Mouse (Mus musculus): ENCODE data around the gene Acat1. TPM values are rescaled to one million over a fixed set of nuclear protein-coding genes. Genes with fewer than 3 reads are reported as not detected.

Acat1 gene
- 23.4 to 30.0 TPM (median 26.6 TPM) in 4 replicates for total RNA-seq (2023; ENCODE audit: inconsistent age)

GRCm38 (mm10) chr9:53609968-53610781 is at the start of gene Acat1:
TSS of gene Acat1 (minus strand) at chr9:53610382.

DNA sequence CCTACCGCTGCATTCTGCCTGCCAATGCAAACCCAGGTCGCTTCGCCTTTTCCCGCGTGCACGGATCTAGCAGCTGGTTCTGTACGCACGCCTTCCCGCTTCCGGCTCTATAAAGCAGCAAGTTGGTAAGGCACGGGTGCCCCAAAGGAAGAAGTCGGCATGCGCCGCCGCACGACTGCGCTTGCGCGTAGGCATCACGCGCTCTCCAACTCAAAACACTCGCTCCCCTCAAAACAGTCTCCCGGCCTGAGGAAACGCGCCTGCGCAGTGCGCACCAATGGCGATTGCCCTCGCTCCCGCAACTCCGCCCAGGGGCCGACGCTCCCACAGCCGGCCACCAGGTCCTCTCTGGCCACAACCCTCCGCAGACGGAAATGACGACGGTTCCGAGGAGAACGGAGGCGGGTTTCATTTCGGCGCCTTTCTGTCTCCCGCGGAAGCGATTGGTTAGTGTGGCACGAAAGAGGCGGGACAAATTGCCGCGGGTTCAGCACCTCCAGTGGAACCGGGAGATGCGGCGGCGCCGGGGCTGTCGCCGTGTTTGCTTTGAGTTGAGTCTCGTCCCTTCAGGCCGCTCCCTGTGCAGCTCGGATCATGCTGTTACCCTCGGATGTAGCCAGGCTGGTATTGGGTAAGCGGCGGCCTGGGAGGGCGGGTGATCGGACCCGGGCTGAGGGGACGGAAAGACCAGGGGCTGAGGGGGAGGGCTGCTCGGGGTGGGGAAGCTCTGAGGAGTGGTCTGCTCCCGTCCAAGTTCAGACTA is 73.4 kb downstream of the Acat1 start, which contains the start of the genes Atm and Npat:
Gene Atm, minus strand, starts transcription at position 183 of the 763 bp plus-strand sequence.
Gene Npat, plus strand, starts transcription at position 490 of the 763 bp plus-strand sequence.

Other genes starting within 250 kb of the Acat1 start
- 0.42 to 4.1 TPM (median 1.6 TPM) in 4 replicates for gene Kdelc2, start 226.4 kb downstream of the Acat1 start, total RNA-seq (2023; ENCODE audit: inconsistent age)
- not detected in 4 replicates for gene 4930550C14Rik, start 208.1 kb downstream of the Acat1 start, total RNA-seq (2023; ENCODE audit: inconsistent age)
- 57.4 to 61.1 TPM (median 60.5 TPM) in 4 replicates for gene Atm, start 73.6 kb downstream of the Acat1 start, total RNA-seq (2023; ENCODE audit: inconsistent age)
- gene Npat, start 73.3 kb downstream of the Acat1 start, total RNA-seq (2023; ENCODE audit: inconsistent age) = 15.2 to 20.3 TPM (median 16.8 TPM) in 4 replicates
- gene Cul5, start 59.6 kb upstream of the Acat1 start, total RNA-seq (2023; ENCODE audit: inconsistent age) = 36.1 to 40.8 TPM (median 36.9 TPM) in 4 replicates
- 4.5 to 5.6 TPM (median 5.0 TPM) in 4 replicates for gene Rab39, start 95.8 kb upstream of the Acat1 start, total RNA-seq (2023; ENCODE audit: inconsistent age)
- 2.7 to 3.2 TPM (median 3.0 TPM) in 4 replicates for gene Slc35f2, start 161.2 kb upstream of the Acat1 start, total RNA-seq (2023; ENCODE audit: inconsistent age)
- gene Sln, start 239.8 kb upstream of the Acat1 start, total RNA-seq (2023; ENCODE audit: inconsistent age) = not detected in 4 replicates